ENCODE assay signal across 18 mouse cellular contexts in genomic region chr7:71943078-71944042, GRCm38 (mm10).
DNase-seq lines count a peak whose midpoint lies in the region; ATAC-seq and TF ChIP-seq lines count a peak whose summit lies in the region.
"Had no signal": no experiment of that assay in that cellular context is flagged by ENCODE, and none has a peak within 500 bp of the region (broad histone marks: within the 10 kb centered on the region; RNA-seq: fewer than 3 reads in every experiment).

No protein-coding gene starts in this region.

- 39% methylated on average over 16 of the region's 16 CpGs for WGBS in forebrain, embryonic 13.5 days
- WGBS in forebrain, embryonic 11.5 days, result 62% methylated on average over 16 of the region's 16 CpGs
- WGBS in neural tube, embryonic 13.5 days, result 51% methylated on average over 16 of the region's 16 CpGs
- WGBS in neural tube, embryonic 15.5 days, result 46% methylated on average over 16 of the region's 16 CpGs

- peak overlapping the region; percentile 25 for H3K27ac ChIP-seq in forebrain, embryonic 13.5 days
- H3K27ac ChIP-seq in forebrain, embryonic 11.5 days (ENCODE audit: low read depth, low read length), result no peak overlapping the region
- no peak overlapping the region for H3K27ac ChIP-seq in layer of hippocampus, adult 2 months
- H3K27ac ChIP-seq in neural tube, embryonic 13.5 days (replicated peaks), result peak overlapping the region; percentile 38; the same call in 1 of the 2 replicates
- H3K27ac ChIP-seq in neural tube, embryonic 15.5 days (replicated peaks), result no peak overlapping the region
- H3K27ac ChIP-seq: embryonic facial prominence, embryonic 13.5 days; gastrocnemius, adult 2 months; liver, embryonic 12.5 days had no signal

- peak; percentile 67; the same call in 1 of the 2 replicates for ATAC-seq in forebrain, embryonic 13.5 days
- ATAC-seq in forebrain, embryonic 11.5 days (replicated peaks; ENCODE audit: low FRiP score), result no peak
- no peak for ATAC-seq in neural tube, embryonic 13.5 days (ENCODE audit: low read depth)
- ATAC-seq in neural tube, embryonic 15.5 days (ENCODE audit: low FRiP score), result no peak
- ATAC-seq: liver, embryonic 12.5 days had no signal

- no peak overlapping the region for H3K4me2 ChIP-seq in forebrain, embryonic 13.5 days
- H3K4me2 ChIP-seq in forebrain, embryonic 11.5 days (ENCODE audit: low read depth, low read length, severe bottlenecking), result no peak overlapping the region
- no peak overlapping the region for H3K4me2 ChIP-seq in neural tube, embryonic 13.5 days
- H3K4me2 ChIP-seq in neural tube, embryonic 15.5 days, result peak overlapping the region; percentile 19; the same call in 1 of the 2 replicates
- H3K4me2 ChIP-seq: embryonic facial prominence, embryonic 13.5 days; liver, embryonic 12.5 days had no signal

- H3K9ac ChIP-seq in forebrain, embryonic 13.5 days, result no peak overlapping the region
- H3K9ac ChIP-seq in forebrain, embryonic 11.5 days (ENCODE audit: low read length), result no peak overlapping the region
- no peak overlapping the region for H3K9ac ChIP-seq in neural tube, embryonic 13.5 days
- no peak overlapping the region for H3K9ac ChIP-seq in neural tube, embryonic 15.5 days (replicated peaks)
- H3K9ac ChIP-seq: embryonic facial prominence, embryonic 13.5 days; liver, embryonic 12.5 days had no signal

- no peak overlapping the region for H3K4me3 ChIP-seq in forebrain, embryonic 13.5 days
- H3K4me3 ChIP-seq in forebrain, embryonic 11.5 days (ENCODE audit: low read depth, low read length), result no peak overlapping the region
- 0 out of 2 replicates have a peak overlapping the region, but pooled peaks have one; percentile 2 for H3K4me3 ChIP-seq in layer of hippocampus, adult 2 months
- no peak overlapping the region for H3K4me3 ChIP-seq in neural tube, embryonic 13.5 days
- H3K4me3 ChIP-seq in neural tube, embryonic 15.5 days (replicated peaks), result no peak overlapping the region
- H3K4me3 ChIP-seq: embryonic facial prominence, embryonic 13.5 days; gastrocnemius, adult 2 months; liver, embryonic 12.5 days had no signal

- no peaks in the 10 kb centered on the region for H3K9me3 ChIP-seq in forebrain, embryonic 13.5 days (replicated peaks)
- no peaks in the 10 kb centered on the region for H3K9me3 ChIP-seq in forebrain, embryonic 11.5 days (ENCODE audit: control insufficient read depth, low read length)
- H3K9me3 ChIP-seq in neural tube, embryonic 13.5 days, result no peaks in the 10 kb centered on the region
- no peaks in the 10 kb centered on the region for H3K9me3 ChIP-seq in neural tube, embryonic 15.5 days (replicated peaks)
- H3K9me3 ChIP-seq: embryonic facial prominence, embryonic 13.5 days; liver, embryonic 12.5 days had no signal

- H3K27me3 ChIP-seq in forebrain, embryonic 13.5 days, result no peaks in the 10 kb centered on the region
- no peaks in the 10 kb centered on the region for H3K27me3 ChIP-seq in forebrain, embryonic 11.5 days (ENCODE audit: control insufficient read depth, insufficient read depth, low read length)
- no peaks in the 10 kb centered on the region for H3K27me3 ChIP-seq in neural tube, embryonic 13.5 days
- no peaks in the 10 kb centered on the region for H3K27me3 ChIP-seq in neural tube, embryonic 15.5 days (replicated peaks)
- H3K27me3 ChIP-seq: embryonic facial prominence, embryonic 13.5 days; liver, embryonic 12.5 days had no signal

- H3K4me1 ChIP-seq in forebrain, embryonic 13.5 days, result peaks cover 21% of the 10 kb centered on the region
- 0 out of 2 replicates have a peak, but pooled peaks cover 3% of the 10 kb centered on the region for H3K4me1 ChIP-seq in forebrain, embryonic 11.5 days (replicated peaks; ENCODE audit: control insufficient read depth, insufficient read depth, low read length)
- H3K4me1 ChIP-seq in neural tube, embryonic 13.5 days (replicated peaks), result peaks cover 18% of the 10 kb centered on the region
- H3K4me1 ChIP-seq in neural tube, embryonic 15.5 days, result peaks cover 6% of the 10 kb centered on the region; the same call in 1 of the 2 replicates
- H3K4me1 ChIP-seq: liver, embryonic 12.5 days had no signal

- TF ChIP-seq CTCF in layer of hippocampus, adult 2 months (conservative IDR thresholded peaks at IDR 0.05), result no peak

- H3K36me3 ChIP-seq in forebrain, embryonic 13.5 days (ENCODE audit: poor library complexity, severe bottlenecking), result no peaks in the 10 kb centered on the region
- no peaks in the 10 kb centered on the region for H3K36me3 ChIP-seq in forebrain, embryonic 11.5 days (ENCODE audit: control insufficient read depth, insufficient read depth, low read length)
- no peaks in the 10 kb centered on the region for H3K36me3 ChIP-seq in neural tube, embryonic 13.5 days
- H3K36me3 ChIP-seq in neural tube, embryonic 15.5 days, result no peaks in the 10 kb centered on the region
- H3K36me3 ChIP-seq: embryonic facial prominence, embryonic 13.5 days; liver, embryonic 12.5 days had no signal

- no peak for DNase-seq in forebrain, embryonic 11.5 days (ENCODE audit: low spot score)
- peak in 1 of 2 experiments; percentile 1 for DNase-seq in layer of hippocampus, adult 2 months (ENCODE audit: low spot score in 2 of 2)
- no peak for DNase-seq in layer of hippocampus, adult 9-11 months
- no peak for DNase-seq in neural tube, embryonic 10.5 days (ENCODE audit: extremely low spot score, low spot score)
- DNase-seq in urinary bladder, postnatal 10 days (ENCODE audit: low spot score), result no peak
- DNase-seq: cerebellum, adult 9-11 months; gastrocnemius, adult 2 months; kidney, adult 9 months; kidney, postnatal 36 days; layer of hippocampus, postnatal 36 days; lung, postnatal 10 days; right cerebral cortex, postnatal 25 days; thymus, postnatal 36 days had no signal

Comparison
In these comparisons a context has a peak if more than half of its experiments do, and no peak if none do; other contexts are left out.
1. H3K27ac ChIP-seq: peak in forebrain, embryonic 13.5 days (single experiment) and neural tube, embryonic 13.5 days (single experiment); none in forebrain, embryonic 11.5 days (single experiment), layer of hippocampus, adult 2 months (single experiment) and neural tube, embryonic 15.5 days (single experiment).